ENCODE assay signal across 21 mouse cellular contexts in genomic region chr4:137180083-137180482, GRCm38 (mm10).
A peak's percentile ranks its signal among the peaks of the same experiment; 100 is the strongest.
DNase-seq lines count a peak whose midpoint lies in the region; ATAC-seq and TF ChIP-seq lines count a peak whose summit lies in the region.
"Had no signal": no experiment of that assay in that cellular context is flagged by ENCODE, and none has a peak within 500 bp of the region (broad histone marks: within the 10 kb centered on the region; RNA-seq: fewer than 3 reads in every experiment).

No protein-coding gene starts in this region.

- no peak for DNase-seq in heart, postnatal 0 days (ENCODE audit: low spot score)
- no peak for DNase-seq in heart, adult 9 months (ENCODE audit: low spot score in 2 of 2)
- DNase-seq in B cell, adult 2 months, result no peak
- no peak for DNase-seq in urinary bladder, postnatal 25 days (ENCODE audit: low spot score)
- DNase-seq: adrenal gland, postnatal 14 days; cerebellum, adult 18-20 months; cerebellum, adult 9-11 months; cerebellum, postnatal 36 days; gastrocnemius, postnatal 36 days; heart, adult 18-20 months; heart, postnatal 36 days had no signal

- ATAC-seq in heart, embryonic 12.5 days (ENCODE audit: insufficient number of reproducible peaks, low FRiP score), result peak; percentile 56; the same call in 1 of the 2 replicates
- ATAC-seq in heart, embryonic 11.5 days (replicated peaks; ENCODE audit: insufficient number of reproducible peaks, low FRiP score, low TSS enrichment), result no peak; the same call in 1 of the 2 replicates
- 0 out of 2 replicates have a peak, but pooled peaks have one; percentile 14 for ATAC-seq in heart, postnatal 0 days (ENCODE audit: insufficient read depth, low read depth)
- ATAC-seq in liver, embryonic 12.5 days, result peak; percentile 53
- ATAC-seq in liver, embryonic 16.5 days (ENCODE audit: low read depth), result peak; percentile 24; the same call in 1 of the 2 replicates
- ATAC-seq: activated CD4-positive, CD25-positive, alpha-beta regulatory T cell, adult 4 months; forebrain, embryonic 14.5 days; intestine, embryonic 16.5 days; Patski had no signal

- H3K4me1 ChIP-seq in heart, embryonic 12.5 days (replicated peaks), result peaks cover 23% of the 10 kb centered on the region
- peaks cover 16% of the 10 kb centered on the region for H3K4me1 ChIP-seq in heart, embryonic 11.5 days (ENCODE audit: control insufficient read depth, insufficient read depth, low read length)
- no peaks in the 10 kb centered on the region for H3K4me1 ChIP-seq in heart, postnatal 0 days (ENCODE audit: control insufficient read depth, insufficient read depth)
- H3K4me1 ChIP-seq in liver, embryonic 12.5 days, result peaks cover 35% of the 10 kb centered on the region
- H3K4me1 ChIP-seq in liver, embryonic 16.5 days (ENCODE audit: control insufficient read depth, low read depth, low read length), result peaks cover 2% of the 10 kb centered on the region; the same call in 1 of the 2 replicates

- no peaks in the 10 kb centered on the region for H3K36me3 ChIP-seq in heart, embryonic 12.5 days
- H3K36me3 ChIP-seq in heart, embryonic 11.5 days (ENCODE audit: control insufficient read depth, insufficient read depth, low read length), result no peaks in the 10 kb centered on the region
- no peaks in the 10 kb centered on the region for H3K36me3 ChIP-seq in heart, postnatal 0 days (replicated peaks; ENCODE audit: control insufficient read depth, insufficient read depth, low read length)
- no peaks in the 10 kb centered on the region for H3K36me3 ChIP-seq in liver, embryonic 12.5 days
- H3K36me3 ChIP-seq in liver, embryonic 16.5 days (ENCODE audit: control insufficient read depth, insufficient read depth), result no peaks in the 10 kb centered on the region
- H3K36me3 ChIP-seq: embryonic facial prominence, embryonic 10.5 days; hindbrain, embryonic 15.5 days had no signal

- no peak for TF ChIP-seq CTCF in heart, postnatal 0 days (IDR thresholded peaks at IDR 0.05; ENCODE audit: low read depth)

- TF ChIP-seq EP300 in heart, postnatal 0 days (IDR thresholded peaks at IDR 0.05; ENCODE audit: low read depth), result no peak

- WGBS in heart, embryonic 12.5 days, result 32% methylated on average over 2 of the region's 2 CpGs
- WGBS in heart, embryonic 11.5 days (ENCODE audit: insufficient replicate concordance), result 52% methylated on average over 2 of the region's 2 CpGs
- 69% methylated on average over 2 of the region's 2 CpGs for WGBS in heart, postnatal 0 days
- 10% methylated on average over 2 of the region's 2 CpGs for WGBS in liver, embryonic 12.5 days (ENCODE audit: insufficient replicate concordance)
- 24% methylated on average over 2 of the region's 2 CpGs for WGBS in liver, embryonic 16.5 days (ENCODE audit: insufficient replicate concordance)

- 0 out of 2 replicates have a peak overlapping the region, but pooled peaks have one; percentile 34 for H3K27ac ChIP-seq in heart, embryonic 12.5 days (ENCODE audit: poor library complexity, severe bottlenecking)
- H3K27ac ChIP-seq in heart, embryonic 11.5 days (ENCODE audit: low read depth, low read length), result no peak overlapping the region
- no peak overlapping the region for H3K27ac ChIP-seq in heart, postnatal 0 days (ENCODE audit: low read depth)
- no peak overlapping the region for H3K27ac ChIP-seq in liver, embryonic 12.5 days
- H3K27ac ChIP-seq in liver, embryonic 16.5 days (ENCODE audit: low read length), result no peak overlapping the region
- H3K27ac ChIP-seq: embryonic facial prominence, embryonic 10.5 days; hindbrain, embryonic 15.5 days had no signal

- no peak overlapping the region for H3K4me2 ChIP-seq in heart, embryonic 12.5 days
- H3K4me2 ChIP-seq in heart, embryonic 11.5 days, result no peak overlapping the region
- H3K4me2 ChIP-seq in heart, postnatal 0 days (ENCODE audit: low read depth, low read length), result no peak overlapping the region
- H3K4me2 ChIP-seq in liver, embryonic 12.5 days, result 0 out of 2 replicates have a peak overlapping the region, but pooled peaks have one; percentile 2
- no peak overlapping the region for H3K4me2 ChIP-seq in liver, embryonic 16.5 days (ENCODE audit: low read depth, low read length)
- H3K4me2 ChIP-seq: hindbrain, embryonic 15.5 days had no signal

- H3K4me3 ChIP-seq in heart, embryonic 12.5 days, result no peak overlapping the region
- H3K4me3 ChIP-seq in heart, embryonic 11.5 days (ENCODE audit: low read depth, low read length), result no peak overlapping the region
- no peak overlapping the region for H3K4me3 ChIP-seq in heart, postnatal 0 days (ENCODE audit: low read depth, low read length)
- no peak overlapping the region for H3K4me3 ChIP-seq in liver, embryonic 12.5 days
- H3K4me3 ChIP-seq in liver, embryonic 16.5 days (ENCODE audit: low read depth, low read length), result no peak overlapping the region
- H3K4me3 ChIP-seq: embryonic facial prominence, embryonic 10.5 days; hindbrain, embryonic 15.5 days had no signal

- H3K9ac ChIP-seq in heart, embryonic 12.5 days, result no peak overlapping the region
- no peak overlapping the region for H3K9ac ChIP-seq in heart, embryonic 11.5 days (ENCODE audit: low read depth, low read length)
- no peak overlapping the region for H3K9ac ChIP-seq in heart, postnatal 0 days (replicated peaks; ENCODE audit: low read depth, low read length)
- no peak overlapping the region for H3K9ac ChIP-seq in liver, embryonic 12.5 days
- H3K9ac ChIP-seq in liver, embryonic 16.5 days (ENCODE audit: low read depth, low read length), result no peak overlapping the region
- H3K9ac ChIP-seq: hindbrain, embryonic 15.5 days had no signal

- H3K9me3 ChIP-seq in heart, embryonic 12.5 days (replicated peaks), result no peaks in the 10 kb centered on the region
- no peaks in the 10 kb centered on the region for H3K9me3 ChIP-seq in heart, embryonic 11.5 days (replicated peaks; ENCODE audit: control insufficient read depth, low read length)
- no peaks in the 10 kb centered on the region for H3K9me3 ChIP-seq in heart, postnatal 0 days (replicated peaks; ENCODE audit: control insufficient read depth, low read length)
- H3K9me3 ChIP-seq in liver, embryonic 12.5 days (replicated peaks), result no peaks in the 10 kb centered on the region
- H3K9me3 ChIP-seq in liver, embryonic 16.5 days (replicated peaks; ENCODE audit: control insufficient read depth, low read length), result no peaks in the 10 kb centered on the region
- H3K9me3 ChIP-seq: embryonic facial prominence, embryonic 10.5 days; hindbrain, embryonic 15.5 days had no signal

- H3K27me3 ChIP-seq in heart, embryonic 12.5 days (replicated peaks), result 0 out of 2 replicates have a peak, but pooled peaks cover 3% of the 10 kb centered on the region
- peaks cover 3% of the 10 kb centered on the region; the same call in 1 of the 2 replicates for H3K27me3 ChIP-seq in heart, embryonic 11.5 days (ENCODE audit: control insufficient read depth, insufficient read depth, low read length)
- H3K27me3 ChIP-seq in heart, postnatal 0 days (ENCODE audit: control insufficient read depth, insufficient read depth, low read length), result no peaks in the 10 kb centered on the region; the same call in 1 of the 2 replicates
- H3K27me3 ChIP-seq in liver, embryonic 12.5 days (replicated peaks), result 0 out of 2 replicates have a peak, but pooled peaks cover 3% of the 10 kb centered on the region
- no peaks in the 10 kb centered on the region; the same call in 1 of the 2 replicates for H3K27me3 ChIP-seq in liver, embryonic 16.5 days (ENCODE audit: control insufficient read depth, insufficient read depth, low read depth, low read length)
- H3K27me3 ChIP-seq: hindbrain, embryonic 15.5 days; Patski had no signal
